Mouse (Mus musculus) limb, embryonic 10.5 days (tissue): Measurements from ENCODE around the gene Klf16. TPM values are rescaled to one million over a fixed set of nuclear protein-coding genes. Genes with fewer than 3 reads are reported as not detected.

Source experiments
- DNase-seq: peaks from one replicate; pipeline ENCODE4 v3.0.0-alpha.2; 2017; ENCODE audit warnings: low spot score
- H3K27ac ChIP-seq: fragments of 300-500 bp; sonication (generic); 2 replicates; pipeline ENCODE4 v1.5.1; 2016; ENCODE audit warnings: mild to moderate bottlenecking
- H3K27me3 ChIP-seq: fragments of 300-500 bp; sonication (generic); 2 replicates; pipeline ENCODE4 v1.6.1; 2016; ENCODE audit warnings: low read depth, mild to moderate bottlenecking; ENCODE audit not compliant: poor library complexity, severe bottlenecking
- H3K36me3 ChIP-seq: fragments of 300-500 bp; sonication (generic); 2 replicates; pipeline ENCODE4 v1.6.1; 2016; ENCODE audit warnings: mild to moderate bottlenecking, moderate library complexity
- H3K4me1 ChIP-seq: fragments of 300-500 bp; sonication (generic); 2 replicates; pipeline ENCODE4 v1.6.1; 2016
- H3K4me3 ChIP-seq: fragments of 300-500 bp; sonication (generic); 2 replicates; pipeline ENCODE4 v1.5.1; 2016; ENCODE audit warnings: mild to moderate bottlenecking, moderate library complexity
- H3K9me3 ChIP-seq: fragments of 300-500 bp; sonication (generic); replicated peaks from 2 replicates; pipeline ENCODE4 v1.6.1; 2016; ENCODE audit warnings: mild to moderate bottlenecking
- WGBS: fragments of 180-500 bp; shearing (Covaris S2); methylation state at CpG from one replicate; pipeline ENCODE4 v1.1.7; 2016; 5-methylcytosine and 5-hydroxymethylcytosine counted together
- polyA plus RNA-seq: library from polyadenylated mRNA; unstranded; fragments of >200 nt; fragmentation: Nextera tagmentation; extraction: Ambion mirVana; gene quantifications from 2 replicates; pipeline ENCODE4 v1.2.1, GENCODE M21; 2016

The Klf16 gene
- 8.7 and 11.3 TPM in 2 replicates for polyA plus RNA-seq

DNA sequence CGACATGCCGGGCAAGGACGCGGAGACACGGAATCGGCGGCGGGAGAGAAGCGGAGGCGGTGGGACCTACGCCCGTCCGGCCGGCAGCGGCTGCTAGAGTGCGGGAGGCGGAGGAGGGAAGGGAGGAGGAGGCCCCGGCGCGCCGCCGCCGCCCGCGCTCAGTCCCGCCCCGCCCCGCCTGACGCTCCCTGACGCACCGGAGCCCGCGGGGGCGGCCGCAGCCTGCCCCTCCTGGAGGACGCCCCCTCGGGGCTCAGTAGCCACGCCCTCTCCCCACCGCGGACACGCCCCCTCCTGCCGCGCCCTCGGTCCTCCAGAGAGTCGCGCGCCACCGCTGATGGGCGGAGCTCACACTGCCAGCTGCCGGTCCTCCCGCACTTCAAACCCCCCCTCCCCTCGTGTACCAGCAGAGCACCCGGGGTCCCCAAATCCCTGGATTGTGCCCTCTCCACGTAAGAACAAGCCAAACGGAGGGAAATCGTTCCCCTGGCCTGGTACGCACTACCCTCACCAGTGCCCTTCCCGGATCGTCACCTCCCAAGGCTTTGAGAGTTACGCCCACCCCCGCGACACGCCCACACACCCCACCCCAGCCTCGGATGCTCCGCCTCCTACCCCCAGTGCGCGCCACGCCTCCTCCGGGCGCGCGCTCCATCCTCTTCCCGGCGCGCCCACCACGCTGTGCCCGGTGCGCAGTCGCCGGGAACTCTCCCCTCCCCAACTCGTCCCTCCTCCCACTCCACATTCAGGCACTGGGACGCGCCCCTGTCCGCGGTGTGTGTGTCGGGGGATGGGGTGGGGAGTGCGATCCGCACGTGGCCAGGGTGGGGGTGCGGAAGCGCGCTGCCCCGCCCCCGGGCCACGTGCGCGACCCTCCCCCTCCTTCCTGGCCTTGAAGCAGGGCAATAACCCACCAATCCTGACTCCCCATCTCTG lies at the start of gene Klf16:
Gene Klf16, minus strand, starts transcription at position 127 of the 936 bp plus-strand sequence.
- WGBS = under 1% methylated on average over 83 of the region's 97 CpGs
- Histone ChIP-seq H3K4me3 (peak within 1 kb of the TSS; percentile 89), H3K4me1 (peaks cover 67% of the 10 kb centered on the region), H3K9me3 (no peaks in the 10 kb centered on the region), H3K27ac (peak within 1 kb of the TSS; percentile 91), H3K27me3 (no peaks in the 10 kb centered on the region), H3K36me3 (peaks cover 19% of the 10 kb centered on the region)
- peak; percentile 99 for DNase-seq

DNA sequence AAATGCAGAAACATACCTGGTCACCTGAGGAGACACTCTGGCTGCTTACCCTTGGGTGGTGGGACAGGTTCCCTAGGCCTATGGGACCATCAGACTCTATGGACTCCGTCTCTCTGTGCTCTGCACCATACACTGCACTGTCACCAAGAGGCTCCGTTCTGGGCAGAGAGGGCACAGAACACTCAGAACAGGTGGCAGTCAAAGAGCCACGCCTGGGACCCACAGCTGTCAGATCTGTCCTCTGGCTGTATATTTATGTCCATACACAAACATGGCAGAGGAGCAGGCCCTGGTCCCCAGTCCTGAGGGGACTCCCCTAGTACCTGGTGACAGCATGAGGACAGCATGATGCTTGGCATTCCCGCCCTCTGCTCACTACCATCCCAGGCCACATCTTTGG lies 48.6 kb upstream of the Klf16 start:
- DNase-seq = no peak
- H3K36me3 ChIP-seq = peaks cover 54% of the 10 kb centered on the region
- 94% methylated on average over 4 of the region's 4 CpGs for WGBS
- 0 out of 2 replicates have a peak overlapping the region, but pooled peaks have one; percentile 11 for H3K27ac ChIP-seq
- no peak overlapping the region for H3K4me3 ChIP-seq
- H3K27me3 ChIP-seq = no peaks in the 10 kb centered on the region
- H3K9me3 ChIP-seq = no peaks in the 10 kb centered on the region
- H3K4me1 ChIP-seq = peaks cover 49% of the 10 kb centered on the region

DNA sequence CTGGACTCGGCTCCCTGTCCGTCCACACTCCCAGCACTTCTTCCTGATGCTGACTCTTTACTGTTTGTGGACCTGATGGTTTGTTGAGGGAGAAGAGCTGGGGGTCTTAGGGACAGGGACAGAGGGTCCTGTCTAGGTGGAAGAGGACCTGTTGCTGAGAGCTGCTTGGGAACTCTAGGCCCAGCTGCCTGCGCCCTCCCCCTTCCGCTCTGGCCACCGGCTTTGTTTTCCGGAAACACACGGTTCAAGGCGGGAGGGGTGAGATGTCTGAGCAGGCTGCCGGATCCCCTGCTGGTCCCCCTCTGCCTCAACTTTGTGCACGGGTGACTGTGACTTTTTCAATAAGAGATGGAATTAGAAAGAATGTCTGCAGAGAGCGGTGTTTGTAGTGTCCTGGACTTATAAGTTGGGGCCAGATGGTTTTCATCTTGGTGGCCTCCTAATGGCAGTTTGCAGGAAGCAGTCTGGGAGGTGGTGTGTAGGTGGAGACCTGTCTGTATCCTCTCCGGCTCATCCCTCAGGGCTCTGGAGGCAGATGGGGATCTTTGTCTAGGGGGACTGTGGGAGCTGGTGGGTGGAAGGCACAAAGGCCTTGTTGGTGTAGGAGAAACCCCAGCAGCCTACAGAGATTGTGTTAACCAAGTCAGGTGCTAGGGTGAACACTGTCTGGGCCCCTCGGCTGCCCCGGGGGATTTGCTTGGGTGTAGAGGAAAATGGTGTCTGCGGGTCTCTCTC lies 46.5 kb upstream of the Klf16 start:
- H3K4me1 ChIP-seq = peaks cover 52% of the 10 kb centered on the region
- H3K36me3 ChIP-seq = peaks cover 33% of the 10 kb centered on the region
- no peaks in the 10 kb centered on the region for H3K9me3 ChIP-seq
- H3K27me3 ChIP-seq = no peaks in the 10 kb centered on the region
- DNase-seq = peak; percentile 81
- H3K27ac ChIP-seq = peak overlapping the region; percentile 97
- WGBS = 13% methylated on average over 15 of the region's 15 CpGs
- peak overlapping the region; percentile 89 for H3K4me3 ChIP-seq

DNA sequence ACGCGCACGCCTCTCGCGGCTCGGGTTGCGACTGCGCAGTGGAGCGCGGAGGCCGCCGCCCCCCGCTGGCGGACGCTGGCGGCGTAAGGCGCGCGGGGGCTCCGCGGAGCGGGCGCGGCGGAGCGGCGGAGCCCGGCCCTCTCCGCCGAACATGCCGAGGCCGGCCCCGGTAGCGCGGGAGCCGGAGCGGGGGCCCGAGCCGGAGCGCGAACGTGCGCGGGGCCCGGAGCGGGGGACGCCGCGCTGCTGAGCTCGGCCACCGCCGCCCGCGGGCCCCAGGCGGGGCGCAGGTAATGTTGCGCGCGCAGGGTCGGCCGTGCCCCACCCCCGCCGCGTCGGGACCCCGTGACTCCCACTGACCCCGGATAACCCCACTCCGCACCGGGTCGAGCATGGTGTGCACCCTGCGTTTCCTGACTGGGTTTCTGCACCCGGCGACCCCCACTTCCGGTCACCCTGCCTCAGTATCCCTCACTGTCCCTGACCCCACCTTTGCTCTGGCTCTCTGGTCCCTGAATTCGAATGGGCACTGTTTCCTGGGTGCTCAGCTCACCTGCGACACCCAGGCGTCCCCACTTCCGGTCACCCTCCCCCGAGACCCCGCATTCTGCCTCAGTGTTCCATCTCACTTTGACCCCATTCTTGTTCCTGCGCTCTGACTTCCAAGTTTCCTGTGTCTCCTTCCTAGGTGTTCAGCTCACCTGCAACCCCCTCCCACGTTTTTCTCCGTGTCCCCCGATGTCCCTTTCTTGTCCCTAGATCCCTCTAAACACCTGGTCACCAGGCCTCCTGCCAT lies 45.7 kb upstream of the Klf16 start, which contains the start of gene Csnk1g2:
Gene Csnk1g2, plus strand, starts transcription at position 178 of the 796 bp plus-strand sequence.
- Histone ChIP-seq H3K4me3 (peak within 1 kb of the TSS; percentile 89), H3K27ac (peak within 1 kb of the TSS; percentile 97), H3K27me3 (no peaks in the 10 kb centered on the region), H3K36me3 (peaks cover 30% of the 10 kb centered on the region), H3K4me1 (peaks cover 51% of the 10 kb centered on the region), H3K9me3 (no peaks in the 10 kb centered on the region)
- under 1% methylated on average over 85 of the region's 85 CpGs for WGBS
- peak; percentile 68 for DNase-seq

DNA sequence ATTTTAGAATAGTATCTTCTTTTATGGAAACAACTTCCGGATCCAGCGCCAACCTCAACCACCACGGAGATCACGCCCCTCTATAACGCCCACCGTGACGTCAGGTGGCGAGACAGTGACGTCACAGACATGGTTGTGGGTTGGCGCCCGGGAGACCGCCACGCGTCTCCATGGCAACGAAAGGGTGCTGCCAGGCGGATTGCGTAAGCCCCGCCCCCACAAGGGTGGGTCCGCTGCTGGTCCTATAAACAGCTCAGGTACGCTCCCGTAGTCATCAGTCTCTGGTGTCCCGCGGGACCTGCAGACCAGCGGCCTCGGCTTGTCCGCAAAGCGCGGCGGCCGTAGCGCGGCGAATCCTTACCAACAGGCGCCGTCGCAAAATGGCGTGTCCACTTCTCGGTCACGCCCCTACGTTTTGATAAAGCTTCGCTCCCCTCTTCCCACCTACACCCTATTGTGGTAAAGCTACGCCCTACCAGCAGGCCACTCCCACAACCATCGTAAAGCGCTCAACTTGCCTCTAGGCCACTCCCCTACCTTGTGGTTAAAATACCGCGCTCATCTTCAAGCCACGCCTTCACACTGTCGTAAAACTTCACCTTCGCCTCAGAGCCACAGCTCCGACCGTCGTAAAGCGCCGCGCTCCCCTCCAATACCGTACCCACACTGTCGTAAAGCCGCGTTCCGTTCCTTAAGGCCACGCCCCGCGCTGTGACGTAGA lies 45.0 kb upstream of the Klf16 start:
- DNase-seq = peak; percentile 100
- Histone ChIP-seq H3K36me3 (peaks cover 24% of the 10 kb centered on the region), H3K27me3 (no peaks in the 10 kb centered on the region), H3K9me3 (no peaks in the 10 kb centered on the region), H3K4me3 (peak overlapping the region; percentile 89), H3K27ac (peak overlapping the region; percentile 97), H3K4me1 (peaks cover 44% of the 10 kb centered on the region)
- WGBS = under 1% methylated on average over 64 of the region's 64 CpGs

DNA sequence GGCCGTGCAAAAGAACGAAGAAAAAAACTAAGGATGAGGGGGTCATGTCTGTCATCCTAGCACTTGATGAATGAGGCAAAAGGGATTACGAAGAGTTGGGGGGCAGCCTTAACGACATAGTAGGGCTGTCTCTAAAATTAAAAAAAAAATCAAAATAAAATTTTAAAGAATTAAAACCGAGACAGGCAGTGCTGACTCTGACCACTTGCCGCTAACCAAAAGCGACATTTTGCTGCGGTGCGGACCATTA lies 44.5 kb upstream of the Klf16 start:
- no peak for DNase-seq
- H3K27me3 ChIP-seq = no peaks in the 10 kb centered on the region
- peak overlapping the region; percentile 89 for H3K4me3 ChIP-seq
- WGBS = 5% methylated on average over 9 of the region's 9 CpGs
- H3K27ac ChIP-seq = peak overlapping the region; percentile 97
- peaks cover 44% of the 10 kb centered on the region for H3K4me1 ChIP-seq
- H3K9me3 ChIP-seq = no peaks in the 10 kb centered on the region
- H3K36me3 ChIP-seq = peaks cover 25% of the 10 kb centered on the region

DNA sequence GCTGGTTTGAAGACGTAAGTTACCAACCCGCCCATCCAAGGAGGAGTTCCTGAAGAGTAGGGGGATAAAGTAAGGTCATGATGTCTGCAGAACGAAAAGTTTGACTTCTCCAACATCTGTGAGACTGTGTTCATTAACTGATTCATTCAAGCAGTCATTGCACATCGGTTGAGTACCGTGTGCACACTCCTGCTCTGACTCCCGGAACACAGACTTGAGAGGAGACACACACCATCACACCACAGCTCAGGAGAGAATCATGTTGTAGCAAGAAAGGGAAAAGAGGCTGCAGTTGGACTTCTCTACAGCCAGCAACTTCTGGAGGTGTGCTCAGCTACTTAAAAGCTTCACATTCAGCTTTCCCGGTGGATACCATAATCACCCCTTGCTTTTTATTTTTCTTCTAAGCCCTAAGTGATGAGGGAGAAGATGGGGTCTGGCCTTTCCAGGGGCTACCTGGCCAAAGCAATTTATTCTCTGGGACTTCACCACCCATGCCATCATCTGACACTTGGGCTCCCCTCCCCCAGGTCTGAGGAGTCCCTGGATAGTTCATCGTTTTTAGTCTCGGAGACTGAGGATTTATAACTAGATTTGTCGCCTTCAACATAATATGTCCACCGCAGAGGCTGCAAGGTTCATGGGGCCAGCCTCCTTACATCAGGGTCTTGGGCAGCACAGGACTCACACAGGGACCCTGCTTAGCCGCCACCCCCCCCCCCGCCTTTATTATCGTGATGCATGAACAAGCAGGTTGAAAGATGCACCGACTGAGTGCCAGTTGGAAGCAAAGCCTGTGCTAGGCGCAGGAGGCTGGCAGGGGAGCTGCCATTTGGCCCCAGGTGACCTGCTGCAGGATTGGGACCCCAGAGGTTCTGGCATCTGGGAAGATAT lies 43.9 kb upstream of the Klf16 start:
- Histone ChIP-seq H3K4me3 (peak overlapping the region; percentile 89), H3K4me1 (peaks cover 42% of the 10 kb centered on the region), H3K36me3 (peaks cover 26% of the 10 kb centered on the region), H3K27me3 (no peaks in the 10 kb centered on the region), H3K9me3 (no peaks in the 10 kb centered on the region), H3K27ac (peak overlapping the region; percentile 97)
- DNase-seq = no peak
- WGBS = 62% methylated on average over 16 of the region's 16 CpGs

DNA sequence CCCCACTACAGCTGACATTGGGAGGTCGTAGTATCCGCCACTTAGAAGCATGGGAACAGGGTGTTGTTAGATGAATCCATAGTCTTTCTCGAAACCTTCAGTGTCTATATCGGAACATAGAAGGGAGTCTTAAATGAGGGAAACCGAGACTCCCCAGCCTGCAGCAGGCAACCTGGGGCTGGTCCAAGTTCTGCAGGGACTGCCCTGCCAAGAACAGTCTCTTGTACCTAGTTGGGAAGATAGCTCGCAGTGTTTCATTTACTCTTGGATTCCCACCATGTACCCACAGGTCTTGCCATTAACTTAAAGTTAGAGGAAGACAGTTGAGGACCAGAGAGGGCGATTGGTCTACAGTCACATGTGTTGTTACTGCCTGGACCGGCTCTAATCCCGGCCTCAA lies 43.2 kb upstream of the Klf16 start:
- no peaks in the 10 kb centered on the region for H3K27me3 ChIP-seq
- peaks cover 35% of the 10 kb centered on the region for H3K4me1 ChIP-seq
- H3K9me3 ChIP-seq = no peaks in the 10 kb centered on the region
- H3K4me3 ChIP-seq = peak overlapping the region; percentile 6; the same call in 1 of the 2 replicates
- no peak for DNase-seq
- 87% methylated on average over 9 of the region's 9 CpGs for WGBS
- H3K27ac ChIP-seq = 0 out of 2 replicates have a peak overlapping the region, but pooled peaks have one; percentile 16
- peaks cover 26% of the 10 kb centered on the region for H3K36me3 ChIP-seq

DNA sequence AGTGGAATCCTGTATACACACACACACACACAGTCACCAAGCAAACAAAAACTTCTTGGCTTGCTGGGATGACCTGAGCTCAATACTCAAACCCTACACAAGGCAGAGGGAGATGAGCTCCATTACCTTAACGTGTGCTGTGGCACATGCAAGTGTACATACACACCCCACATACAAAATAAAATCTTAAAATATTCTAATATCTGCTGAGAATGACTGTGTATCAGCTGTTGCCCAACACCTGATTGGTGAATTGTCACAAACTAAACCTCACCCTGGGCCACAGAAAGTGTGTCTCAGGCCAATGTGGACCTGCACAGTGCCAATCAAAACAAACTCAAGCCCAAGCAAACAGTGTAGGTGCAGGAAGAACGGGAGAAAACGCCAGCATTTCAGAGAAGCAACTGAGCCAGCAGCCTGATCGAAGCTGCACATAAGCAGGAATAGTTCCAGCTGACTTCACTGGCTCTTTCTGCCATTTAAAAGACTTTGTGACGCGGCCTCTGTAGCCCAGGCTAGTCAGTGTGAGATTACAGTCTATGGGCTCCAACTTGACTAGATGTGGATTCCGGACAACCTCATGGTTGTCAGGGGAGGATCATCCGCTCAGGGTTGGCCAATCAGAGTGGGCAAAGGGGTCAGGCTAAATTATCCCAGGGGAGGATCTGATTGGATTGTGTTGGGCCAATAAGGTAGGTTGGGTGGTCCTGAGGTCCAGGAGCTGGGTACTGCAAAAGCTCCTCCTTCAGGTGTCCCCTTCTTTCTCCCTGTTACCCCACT lies 42.5 kb upstream of the Klf16 start:
- Histone ChIP-seq H3K27me3 (no peaks in the 10 kb centered on the region), H3K4me1 (peaks cover 28% of the 10 kb centered on the region), H3K36me3 (peaks cover 26% of the 10 kb centered on the region), H3K27ac (0 out of 2 replicates have a peak overlapping the region, but pooled peaks have one; percentile 25), H3K9me3 (no peaks in the 10 kb centered on the region), H3K4me3 (no peak overlapping the region)
- DNase-seq = no peak
- WGBS = 34% methylated on average over 8 of the region's 8 CpGs

DNA sequence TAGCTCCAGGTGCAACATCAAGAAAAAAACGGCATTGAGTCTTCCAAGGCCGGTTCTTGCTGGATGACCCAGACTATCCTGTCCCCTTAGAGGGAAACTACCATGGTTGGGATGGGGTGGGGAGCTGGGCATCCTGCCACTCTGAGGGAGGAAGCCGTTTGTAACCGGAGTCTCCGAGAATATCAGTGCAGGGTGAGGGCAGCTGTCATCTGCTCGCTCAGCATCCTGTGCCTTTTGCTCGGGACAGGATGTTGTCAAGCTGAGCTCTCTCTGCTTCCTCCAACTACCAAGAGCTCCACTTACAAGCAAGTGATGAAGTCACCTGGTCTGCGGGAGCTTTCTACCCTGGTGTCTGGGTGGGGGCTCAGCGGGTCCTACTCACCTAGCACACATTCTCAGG lies 41.1 kb upstream of the Klf16 start:
- H3K4me3 ChIP-seq = no peak overlapping the region
- no peaks in the 10 kb centered on the region for H3K27me3 ChIP-seq
- H3K9me3 ChIP-seq = no peaks in the 10 kb centered on the region
- peaks cover 33% of the 10 kb centered on the region for H3K36me3 ChIP-seq
- no peak overlapping the region for H3K27ac ChIP-seq
- no peak for DNase-seq
- peaks cover 14% of the 10 kb centered on the region for H3K4me1 ChIP-seq
- 79% methylated on average over 9 of the region's 9 CpGs for WGBS

DNA sequence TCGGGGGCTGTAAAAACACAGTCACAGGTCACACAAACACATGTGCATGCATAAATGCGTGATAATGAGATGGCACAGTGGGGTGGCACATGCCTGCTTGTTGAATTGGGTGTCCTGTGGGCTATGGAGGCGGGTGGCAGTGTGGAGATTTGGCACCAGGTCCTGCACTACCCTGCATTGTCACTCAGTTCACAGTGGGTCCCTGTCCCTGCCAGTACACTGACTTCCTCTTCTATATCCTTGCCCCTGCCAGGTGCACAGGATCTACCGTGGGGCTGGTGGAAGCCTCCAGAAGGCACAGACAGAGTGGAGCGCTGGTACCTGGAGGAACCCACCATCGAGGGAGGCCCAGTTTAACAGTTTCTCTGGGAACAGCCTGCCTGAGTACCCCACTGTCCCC lies 37.2 kb upstream of the Klf16 start:
- no peak for DNase-seq
- 0 out of 2 replicates have a peak, but pooled peaks cover 4% of the 10 kb centered on the region for H3K4me1 ChIP-seq
- H3K27ac ChIP-seq = no peak overlapping the region
- WGBS = 89% methylated on average over 6 of the region's 6 CpGs
- no peak overlapping the region for H3K4me3 ChIP-seq
- no peaks in the 10 kb centered on the region for H3K27me3 ChIP-seq
- H3K9me3 ChIP-seq = no peaks in the 10 kb centered on the region
- H3K36me3 ChIP-seq = peaks cover 70% of the 10 kb centered on the region
